Mouse (Mus musculus) lung, postnatal 25 days (tissue): ENCODE measurements at regions not wholly inside any gene's neighbourhood (a gene's known extent, or its start where the extent isn't known, plus 50 kb on each side); places are given as distances from the start of the nearest gene placed in this dataset.

Experiments used
- DNase-seq: peaks from one replicate; pipeline ENCODE4 v3.0.0; 2022; ENCODE audit warnings: low spot score

GRCm38 (mm10) chr10:110534387-110534786, 78.4 kb upstream of the Nav3 start:
- DNase-seq: no peak

GRCm38 (mm10) chr10:110542712-110543111, 86.7 kb upstream of the Nav3 start:
- DNase-seq: no peak

- DNase-seq: no peak
Observed at GRCm38 (mm10) chr10:110548391-110548790, 92.4 kb upstream of the Nav3 start.

- no peak for DNase-seq
Observed at GRCm38 (mm10) chr10:110553954-110554353, 98.0 kb upstream of the Nav3 start.

GRCm38 (mm10) chr10:110556326-110556883, 100.4 kb upstream of the Nav3 start:
- no peak for DNase-seq

DNA sequence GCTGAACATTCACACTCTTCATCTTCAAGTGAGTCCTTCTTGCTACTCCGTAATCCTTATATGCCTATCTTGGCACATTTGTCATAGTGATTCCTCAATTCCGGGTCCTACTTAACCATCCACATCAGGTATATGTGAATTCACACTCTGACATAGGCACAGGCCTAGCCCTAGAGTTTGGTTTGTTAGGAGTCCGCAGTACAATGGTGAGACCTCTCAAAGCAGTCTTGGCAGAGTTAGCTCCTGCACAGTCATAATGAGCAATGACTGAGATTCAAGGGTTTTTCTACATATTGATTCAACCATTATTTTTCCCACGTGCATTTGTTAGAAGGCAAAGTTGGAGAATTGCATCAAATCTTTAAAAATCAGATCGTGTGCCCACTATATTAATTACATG, 107.1 kb upstream of the Nav3 start:
- DNase-seq: no peak

DNA sequence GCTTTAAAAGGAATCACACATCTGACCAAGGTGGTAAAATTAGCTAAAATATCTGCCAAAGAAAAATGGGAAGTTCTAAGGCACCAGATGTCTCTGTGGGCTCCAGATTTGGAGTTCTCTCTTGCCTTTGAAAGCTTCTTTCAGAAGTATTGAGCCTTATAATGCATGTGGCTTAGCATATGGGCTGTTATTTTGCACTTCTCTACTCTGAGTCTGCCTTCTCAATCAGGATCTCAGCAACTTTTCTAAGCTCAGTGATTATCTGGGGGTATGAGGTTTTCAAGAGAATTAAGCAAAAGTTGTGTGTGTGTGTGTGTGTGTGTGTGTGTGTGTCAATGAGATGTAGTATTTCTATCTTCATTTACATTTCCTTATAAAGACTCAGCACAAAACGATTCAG, 107.6 kb upstream of the Nav3 start:
- DNase-seq: no peak

GRCm38 (mm10) chr10:110566260-110567050, 110.5 kb upstream of the Nav3 start:
- DNase-seq: no peak

DNA sequence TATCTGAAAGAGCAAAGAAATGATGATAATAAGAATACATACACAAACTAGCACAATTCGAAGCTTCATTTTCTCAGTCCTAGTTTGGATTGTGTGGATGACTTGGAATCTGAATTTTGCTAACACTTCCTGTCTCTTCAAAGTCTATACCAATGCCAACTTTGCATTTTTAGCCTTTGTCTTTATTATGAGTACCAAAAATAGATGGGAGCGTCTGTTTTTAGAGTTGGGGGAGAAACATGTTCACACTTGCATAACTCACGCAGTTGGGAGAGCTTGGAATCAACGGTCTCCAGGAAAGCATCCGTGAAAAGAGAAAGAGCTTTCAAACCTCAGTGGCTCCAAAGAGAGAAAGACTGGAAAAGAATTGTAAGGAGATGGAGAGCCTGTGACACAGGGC, 114.5 kb upstream of the Nav3 start:
- DNase-seq: no peak

- DNase-seq: no peak
Observed at GRCm38 (mm10) chr10:110571179-110571578, 115.2 kb upstream of the Nav3 start.

DNA sequence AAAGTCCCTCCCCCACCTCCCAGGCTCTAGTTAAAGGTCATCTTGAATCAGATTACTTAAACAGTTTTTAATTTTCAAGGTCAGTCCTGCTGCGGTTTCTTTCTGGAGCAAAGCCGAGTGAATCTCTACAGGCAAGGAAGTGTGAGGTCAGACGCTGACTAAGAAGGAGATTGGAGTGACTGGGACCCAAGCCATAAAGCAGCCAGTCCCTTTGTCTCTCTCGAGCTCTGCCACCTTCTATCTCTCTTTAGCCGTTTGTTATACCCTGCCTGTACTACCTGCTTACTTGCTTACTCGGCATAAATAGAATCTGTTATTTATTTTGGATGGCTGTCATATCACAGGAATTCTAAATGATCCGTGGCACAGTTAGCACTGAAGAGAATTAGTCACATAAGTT, 117.5 kb upstream of the Nav3 start:
- no peak for DNase-seq

GRCm38 (mm10) chr10:110586029-110586428, 130.0 kb upstream of the Nav3 start:
- DNase-seq: no peak

GRCm38 (mm10) chr10:110586507-110586906, 130.5 kb upstream of the Nav3 start:
- no peak for DNase-seq

GRCm38 (mm10) chr10:110587529-110587928, 131.5 kb upstream of the Nav3 start:
- DNase-seq: no peak

DNA sequence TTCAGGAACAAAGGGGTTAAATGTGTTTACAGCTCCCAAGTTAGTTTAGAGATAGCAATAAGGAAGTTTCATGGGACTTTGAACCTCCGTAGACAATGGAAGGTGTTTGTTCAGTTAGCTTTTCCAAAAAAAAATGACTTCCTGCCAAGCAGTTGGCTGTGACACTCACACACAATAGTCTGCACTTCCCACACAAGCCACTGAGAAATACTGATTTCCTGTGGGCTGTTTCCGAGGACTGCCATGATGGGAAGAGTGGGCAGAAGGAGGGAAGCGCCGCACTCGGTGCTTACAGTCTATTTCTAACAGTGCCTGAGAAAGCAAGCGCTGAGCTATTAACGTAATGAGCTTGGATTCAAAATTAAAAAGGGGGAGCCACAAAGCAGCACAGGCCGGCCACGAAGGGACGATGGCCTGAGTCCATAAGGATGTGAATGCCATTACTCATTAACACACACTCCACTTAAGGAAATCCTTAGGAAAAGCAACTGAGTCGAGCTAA, 144.4 kb upstream of the Nav3 start:
- no peak for DNase-seq

GRCm38 (mm10) chr10:110610336-110610735, 134.9 kb upstream of the E2f7 start:
- DNase-seq: no peak

GRCm38 (mm10) chr10:110617004-110617403, 128.2 kb upstream of the E2f7 start:
- DNase-seq: no peak

- no peak for DNase-seq
Observed at GRCm38 (mm10) chr10:110619193-110619592, 126.0 kb upstream of the E2f7 start.

- no peak for DNase-seq
Observed at GRCm38 (mm10) chr10:110625644-110626043, 119.6 kb upstream of the E2f7 start.

- no peak for DNase-seq
Observed at GRCm38 (mm10) chr10:110640406-110640805, 104.8 kb upstream of the E2f7 start.

DNA sequence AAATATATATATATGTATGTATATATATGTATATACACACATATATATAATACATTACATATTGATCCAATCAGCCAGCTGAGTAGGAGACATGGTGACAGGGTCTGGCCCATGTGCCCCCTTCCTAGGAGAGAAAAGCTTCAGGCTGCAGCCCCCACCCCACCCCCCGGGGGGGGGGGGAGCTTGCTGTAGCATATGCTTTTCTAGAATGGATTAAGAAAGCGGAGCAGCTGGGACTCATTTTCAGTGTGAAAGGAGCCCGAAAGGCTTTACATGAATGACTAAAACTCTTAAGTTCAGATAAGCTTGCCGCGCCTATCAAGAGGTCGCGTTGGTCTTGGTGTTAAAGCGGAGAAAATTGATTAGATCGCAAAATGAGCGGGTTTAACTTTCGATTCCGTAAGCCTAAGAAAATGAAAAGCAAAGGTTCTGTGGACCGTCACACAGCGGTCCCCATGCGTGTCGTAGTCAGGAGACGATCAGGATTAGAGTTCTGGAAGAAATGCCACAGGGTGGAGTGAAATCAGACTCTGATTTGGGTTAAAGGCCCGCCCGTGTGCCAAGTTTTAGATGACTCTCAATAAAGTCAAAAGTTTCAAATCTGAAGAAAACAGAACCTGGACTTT, 103.1 kb upstream of the E2f7 start:
- DNase-seq: no peak

DNA sequence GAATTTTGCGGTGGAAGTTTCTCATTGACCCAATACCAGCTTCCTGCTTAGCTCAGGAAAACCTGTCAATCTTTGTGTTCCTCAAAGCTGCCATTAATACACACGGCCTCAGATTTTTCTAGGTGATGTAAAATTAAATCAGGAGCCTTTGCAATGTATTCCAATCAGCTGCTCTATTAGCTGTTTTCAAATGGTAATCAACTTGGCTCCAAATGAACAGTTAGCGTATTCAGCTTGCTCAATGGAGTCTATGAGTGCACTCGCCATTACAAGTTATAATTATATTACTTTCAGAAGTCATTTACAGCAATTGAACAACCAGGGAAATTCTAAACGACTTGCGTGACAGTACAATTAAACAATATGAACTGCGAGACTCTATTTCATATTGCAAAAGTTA, 97.6 kb upstream of the E2f7 start:
- no peak for DNase-seq

GRCm38 (mm10) chr10:110650107-110650506, 95.1 kb upstream of the E2f7 start:
- DNase-seq: peak; percentile 5
